Mouse (Mus musculus): ENCODE results near the gene Psme3. TPM values are rescaled to one million over a fixed set of nuclear protein-coding genes. Genes with fewer than 3 reads are reported as not detected.

Gene Psme3
- polyA plus RNA-seq, 1 experiment from 2014 or later, result 157 TPM

GRCm38 (mm10) chr11:101279193-101279569 lies 36.8 kb upstream of the Psme3 start:
- Histone ChIP-seq H3K27ac (ENCODE audit: low read depth, low read length) (no peak overlapping the region), H3K4me2 (ENCODE audit: low read depth) (peak overlapping the region; percentile 92), H3K36me3 (ENCODE audit: control insufficient read depth, insufficient read depth, low read length) (no peaks in the 10 kb centered on the region), H3K9ac (ENCODE audit: low read length) (no peak overlapping the region), H3K9me3 (ENCODE audit: control insufficient read depth, low read length) (no peaks in the 10 kb centered on the region), H3K4me3 (ENCODE audit: low read depth, low read length) (peak overlapping the region; percentile 77), H3K4me1 (ENCODE audit: control insufficient read depth, insufficient read depth, low read length) (peaks cover 12% of the 10 kb centered on the region), H3K27me3 (ENCODE audit: control insufficient read depth, insufficient read depth, low read length) (no peaks in the 10 kb centered on the region)
- DNase-seq (ENCODE audit: low spot score) (no peak), ATAC-seq (ENCODE audit: insufficient read depth, low FRiP score, low TSS enrichment) (peak; percentile 27; the same call in 1 of the 2 replicates)
- WGBS, result 64% methylated on average over 14 of the region's 14 CpGs

DNA sequence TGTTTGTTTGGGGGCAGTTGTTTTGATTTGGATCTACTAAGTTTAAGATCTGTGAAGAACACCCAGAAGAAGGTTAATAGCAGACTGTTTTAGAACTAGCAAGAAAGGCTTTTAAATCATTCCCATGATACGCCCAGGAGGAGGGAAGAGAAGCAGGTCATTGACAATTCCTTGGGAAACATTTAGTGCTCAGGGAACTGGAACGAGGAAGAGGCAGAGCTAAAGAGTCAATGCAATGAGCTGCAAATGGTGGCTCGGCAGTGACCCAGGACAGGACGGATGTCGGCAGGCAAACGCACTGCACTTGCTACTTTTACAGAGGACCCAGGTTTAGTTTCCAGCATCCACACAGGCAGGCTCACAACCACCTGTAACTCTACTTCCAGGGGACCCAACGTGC lies 35.2 kb upstream of the Psme3 start:
- 40% methylated on average over 7 of the region's 7 CpGs for WGBS
- ATAC-seq (ENCODE audit: insufficient read depth, low FRiP score, low TSS enrichment), result no peak
- H3K4me2 ChIP-seq (ENCODE audit: low read depth), result no peak overlapping the region

GRCm38 (mm10) chr11:101282896-101283295 lies 33.1 kb upstream of the Psme3 start:
- Histone ChIP-seq H3K4me2 (ENCODE audit: low read depth) (no peak overlapping the region), H3K27me3 (ENCODE audit: control insufficient read depth, insufficient read depth, low read length) (no peaks in the 10 kb centered on the region), H3K27ac (ENCODE audit: low read depth, low read length) (no peak overlapping the region), H3K36me3 (ENCODE audit: control insufficient read depth, insufficient read depth, low read length) (no peaks in the 10 kb centered on the region; the same call in 1 of the 2 replicates), H3K4me1 (ENCODE audit: control insufficient read depth, insufficient read depth, low read length) (peaks cover 4% of the 10 kb centered on the region), H3K9ac (ENCODE audit: low read length) (no peak overlapping the region), H3K4me3 (ENCODE audit: low read depth, low read length) (no peak overlapping the region), H3K9me3 (ENCODE audit: control insufficient read depth, low read length) (no peaks in the 10 kb centered on the region)
- WGBS, result 27% methylated on average over 5 of the region's 5 CpGs
- DNase-seq (ENCODE audit: low spot score), result no peak
- ATAC-seq (ENCODE audit: insufficient read depth, low FRiP score, low TSS enrichment), result no peak

More for the DNA sequence above, 35.2 kb upstream of the Psme3 start:
- H3K9me3 ChIP-seq (ENCODE audit: control insufficient read depth, low read length), result no peaks in the 10 kb centered on the region
- no peak overlapping the region for H3K27ac ChIP-seq (ENCODE audit: low read depth, low read length)
- H3K36me3 ChIP-seq (ENCODE audit: control insufficient read depth, insufficient read depth, low read length), result no peaks in the 10 kb centered on the region; the same call in 1 of the 2 replicates
- no peaks in the 10 kb centered on the region for H3K27me3 ChIP-seq (ENCODE audit: control insufficient read depth, insufficient read depth, low read length)
- no peak overlapping the region for H3K4me3 ChIP-seq (ENCODE audit: low read depth, low read length)
- DNase-seq (ENCODE audit: low spot score), result no peak
- no peak overlapping the region for H3K9ac ChIP-seq (ENCODE audit: low read length)
- peaks cover 12% of the 10 kb centered on the region for H3K4me1 ChIP-seq (ENCODE audit: control insufficient read depth, insufficient read depth, low read length)

GRCm38 (mm10) chr11:101283805-101284204 lies 32.2 kb upstream of the Psme3 start:
- Histone ChIP-seq H3K4me2 (ENCODE audit: low read depth) (no peak overlapping the region), H3K9me3 (ENCODE audit: control insufficient read depth, low read length) (no peaks in the 10 kb centered on the region), H3K27ac (ENCODE audit: low read depth, low read length) (no peak overlapping the region), H3K36me3 (ENCODE audit: control insufficient read depth, insufficient read depth, low read length) (no peaks in the 10 kb centered on the region; the same call in 1 of the 2 replicates), H3K9ac (ENCODE audit: low read length) (no peak overlapping the region), H3K4me3 (ENCODE audit: low read depth, low read length) (no peak overlapping the region), H3K27me3 (ENCODE audit: control insufficient read depth, insufficient read depth, low read length) (no peaks in the 10 kb centered on the region), H3K4me1 (ENCODE audit: control insufficient read depth, insufficient read depth, low read length) (no peaks in the 10 kb centered on the region)
- ATAC-seq (ENCODE audit: insufficient read depth, low FRiP score, low TSS enrichment) (no peak), DNase-seq (ENCODE audit: low spot score) (no peak)
- 70% methylated on average over 4 of the region's 4 CpGs for WGBS

GRCm38 (mm10) chr11:101287306-101287705 lies 28.7 kb upstream of the Psme3 start:
- H3K9ac ChIP-seq (ENCODE audit: low read length), result no peak overlapping the region
- no peaks in the 10 kb centered on the region for H3K4me1 ChIP-seq (ENCODE audit: control insufficient read depth, insufficient read depth, low read length)
- ATAC-seq (ENCODE audit: insufficient read depth, low FRiP score, low TSS enrichment), result no peak
- WGBS, result 88% methylated on average over 9 of the region's 9 CpGs
- no peak overlapping the region for H3K4me2 ChIP-seq (ENCODE audit: low read depth)
- H3K27me3 ChIP-seq (ENCODE audit: control insufficient read depth, insufficient read depth, low read length), result no peaks in the 10 kb centered on the region
- no peak for DNase-seq (ENCODE audit: low spot score)
- no peak overlapping the region for H3K4me3 ChIP-seq (ENCODE audit: low read depth, low read length)
- no peaks in the 10 kb centered on the region for H3K9me3 ChIP-seq (ENCODE audit: control insufficient read depth, low read length)
- peaks cover 7% of the 10 kb centered on the region for H3K36me3 ChIP-seq (ENCODE audit: control insufficient read depth, insufficient read depth, low read length)
- no peak overlapping the region for H3K27ac ChIP-seq (ENCODE audit: low read depth, low read length)

DNA sequence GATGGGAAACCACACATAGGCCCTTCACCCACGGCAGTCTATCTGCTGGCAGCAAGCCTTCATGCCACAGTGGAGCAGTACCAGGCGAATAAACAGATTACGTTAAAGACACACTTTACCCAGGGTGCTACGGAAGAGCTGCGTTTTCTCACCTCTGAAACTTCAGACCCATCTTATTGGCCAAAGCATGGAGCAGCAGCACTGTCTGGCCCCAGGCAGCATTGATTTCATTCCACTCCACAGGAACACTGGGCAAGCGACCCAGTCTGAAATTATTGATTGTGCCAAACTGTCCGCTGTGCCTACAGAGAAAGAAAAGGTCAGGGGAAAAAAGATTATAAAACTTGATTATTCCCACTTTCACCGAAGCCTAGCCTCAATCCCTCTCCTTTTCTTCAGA lies 24.8 kb upstream of the Psme3 start:
- Histone ChIP-seq H3K27ac (ENCODE audit: low read depth, low read length) (no peak overlapping the region), H3K27me3 (ENCODE audit: control insufficient read depth, insufficient read depth, low read length) (no peaks in the 10 kb centered on the region), H3K4me1 (ENCODE audit: control insufficient read depth, insufficient read depth, low read length) (no peaks in the 10 kb centered on the region), H3K9me3 (ENCODE audit: control insufficient read depth, low read length) (no peaks in the 10 kb centered on the region), H3K4me2 (ENCODE audit: low read depth) (no peak overlapping the region), H3K9ac (ENCODE audit: low read length) (no peak overlapping the region), H3K36me3 (ENCODE audit: control insufficient read depth, insufficient read depth, low read length) (peaks cover 14% of the 10 kb centered on the region), H3K4me3 (ENCODE audit: low read depth, low read length) (no peak overlapping the region)
- 93% methylated on average over 8 of the region's 8 CpGs for WGBS
- DNase-seq (ENCODE audit: low spot score), result no peak
- no peak for ATAC-seq (ENCODE audit: insufficient read depth, low FRiP score, low TSS enrichment)

GRCm38 (mm10) chr11:101295191-101295590 lies 20.8 kb upstream of the Psme3 start:
- no peak overlapping the region for H3K4me3 ChIP-seq (ENCODE audit: low read depth, low read length)
- H3K36me3 ChIP-seq (ENCODE audit: control insufficient read depth, insufficient read depth, low read length), result peaks cover 14% of the 10 kb centered on the region
- H3K4me1 ChIP-seq (ENCODE audit: control insufficient read depth, insufficient read depth, low read length), result no peaks in the 10 kb centered on the region
- H3K27ac ChIP-seq (ENCODE audit: low read depth, low read length), result no peak overlapping the region
- H3K4me2 ChIP-seq (ENCODE audit: low read depth), result no peak overlapping the region
- no peaks in the 10 kb centered on the region for H3K9me3 ChIP-seq (ENCODE audit: control insufficient read depth, low read length)
- DNase-seq (ENCODE audit: low spot score) (no peak), ATAC-seq (ENCODE audit: insufficient read depth, low FRiP score, low TSS enrichment) (no peak)
- no peak overlapping the region for H3K9ac ChIP-seq (ENCODE audit: low read length)
- no peaks in the 10 kb centered on the region for H3K27me3 ChIP-seq (ENCODE audit: control insufficient read depth, insufficient read depth, low read length)
- WGBS, result 91% methylated on average over 8 of the region's 8 CpGs

- 66% methylated on average over 7 of the region's 7 CpGs for WGBS
- H3K9me3 ChIP-seq (ENCODE audit: control insufficient read depth, low read length), result no peaks in the 10 kb centered on the region
- H3K36me3 ChIP-seq (ENCODE audit: control insufficient read depth, insufficient read depth, low read length), result no peaks in the 10 kb centered on the region
- H3K4me1 ChIP-seq (ENCODE audit: control insufficient read depth, insufficient read depth, low read length), result peaks cover 10% of the 10 kb centered on the region
- H3K27me3 ChIP-seq (ENCODE audit: control insufficient read depth, insufficient read depth, low read length), result no peaks in the 10 kb centered on the region
- H3K4me2 ChIP-seq (ENCODE audit: low read depth), result peak overlapping the region; percentile 88
- no peak overlapping the region for H3K27ac ChIP-seq (ENCODE audit: low read depth, low read length)
- H3K9ac ChIP-seq (ENCODE audit: low read length), result peak overlapping the region; percentile 74; the same call in 1 of the 2 replicates
- ATAC-seq (ENCODE audit: insufficient read depth, low FRiP score, low TSS enrichment) (no peak), DNase-seq (ENCODE audit: low spot score) (no peak)
- H3K4me3 ChIP-seq (ENCODE audit: low read depth, low read length), result peak overlapping the region; percentile 91
Measured at GRCm38 (mm10) chr11:101300881-101301280, 15.1 kb upstream of the Psme3 start.

DNA sequence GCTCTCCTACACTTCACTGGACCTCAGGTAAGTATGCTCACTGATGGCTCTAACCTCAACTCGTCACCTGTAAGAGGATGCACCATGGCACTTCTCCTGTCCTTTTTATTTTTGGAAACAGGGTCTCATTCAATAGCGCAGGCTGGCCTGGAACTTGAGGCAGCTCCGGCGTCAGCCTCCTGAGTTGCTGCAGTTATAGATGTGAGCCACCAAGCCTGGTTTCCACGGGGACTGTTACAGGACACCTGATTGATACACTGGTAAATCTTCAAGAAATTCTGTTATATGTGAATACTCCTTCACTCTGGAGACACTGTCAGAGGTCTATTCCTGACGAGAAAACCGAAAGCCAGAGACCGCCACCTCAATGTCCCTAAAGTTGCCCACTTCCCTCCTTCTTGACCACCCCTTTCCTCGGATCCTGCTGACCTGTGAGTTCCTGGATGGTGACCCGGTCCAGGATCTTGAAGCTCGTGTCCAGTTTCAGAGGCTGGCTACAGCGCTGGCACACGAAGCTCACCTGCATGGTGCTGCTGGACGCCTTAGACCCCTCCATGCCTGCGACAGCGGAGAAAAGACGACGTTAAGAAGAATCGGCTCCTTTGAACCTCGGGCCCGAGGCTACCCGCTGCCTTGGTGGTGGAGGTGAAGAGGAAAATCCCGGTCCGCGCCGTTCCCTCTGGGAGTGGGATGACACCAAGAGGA lies 14.6 kb upstream of the Psme3 start:
- H3K9me3 ChIP-seq (ENCODE audit: control insufficient read depth, low read length), result no peaks in the 10 kb centered on the region
- peaks cover 10% of the 10 kb centered on the region for H3K4me1 ChIP-seq (ENCODE audit: control insufficient read depth, insufficient read depth, low read length)
- peak overlapping the region; percentile 74 for H3K9ac ChIP-seq (ENCODE audit: low read length)
- H3K4me3 ChIP-seq (ENCODE audit: low read depth, low read length), result peak overlapping the region; percentile 91
- DNase-seq (ENCODE audit: low spot score) (no peak), ATAC-seq (ENCODE audit: insufficient read depth, low FRiP score, low TSS enrichment) (no peak)
- H3K4me2 ChIP-seq (ENCODE audit: low read depth), result peak overlapping the region; percentile 88
- 0 out of 2 replicates have a peak overlapping the region, but pooled peaks have one; percentile 4 for H3K27ac ChIP-seq (ENCODE audit: low read depth, low read length)
- no peaks in the 10 kb centered on the region for H3K36me3 ChIP-seq (ENCODE audit: control insufficient read depth, insufficient read depth, low read length)
- 14% methylated on average over 26 of the region's 26 CpGs for WGBS
- no peaks in the 10 kb centered on the region for H3K27me3 ChIP-seq (ENCODE audit: control insufficient read depth, insufficient read depth, low read length)
